In genomic region chr5:19395876-19396275, GRCm38 (mm10) we compare ENCODE assay signal across 14 mouse cellular contexts.
A peak's percentile ranks its signal among the peaks of the same experiment; 100 is the strongest.
DNase-seq lines count a peak whose midpoint lies in the region; TF ChIP-seq lines count a peak whose summit lies in the region.
"Had no signal": no experiment of that assay in that cellular context is flagged by ENCODE, and none has a peak within 500 bp of the region (broad histone marks: within the 10 kb centered on the region; RNA-seq: fewer than 3 reads in every experiment).

No protein-coding gene starts in this region.

- DNase-seq in left cerebral cortex, postnatal 4 days = peak; percentile 9
- no peak for DNase-seq in left cerebral cortex, postnatal 14 days (ENCODE audit: low spot score in 2 of 2)
- DNase-seq in brain, embryonic 14.5 days (ENCODE audit: low read depth) = peak; percentile 66
- DNase-seq in cerebellum, adult 18-20 months = peak; percentile 64 to 76
- DNase-seq in cerebellum, postnatal 14 days = peak; percentile 70 to 86
- no peak for DNase-seq in frontal cortex, postnatal 36 days (ENCODE audit: low spot score in 2 of 2)
- DNase-seq in adrenal gland, adult 2 months = no peak
- DNase-seq: adrenal gland, postnatal 14 days; B cell, adult 2 months; kidney, adult 9 months; kidney, postnatal 25 days; layer of hippocampus, postnatal 36 days; lung, adult 18-20 months; right cerebral cortex, adult 18-20 months had no signal

- TF ChIP-seq CTCF in brain, embryonic 14.5 days (IDR thresholded peaks at IDR 0.05; ENCODE audit: borderline replicate concordance, extremely low read depth, insufficient read depth, insufficient read length) = no peak

- TF ChIP-seq POLR2A in brain, embryonic 14.5 days (IDR thresholded peaks at IDR 0.05; ENCODE audit: borderline replicate concordance, extremely low read depth, insufficient read depth, insufficient read length, poor library complexity, severe bottlenecking) = no peak

- intact Hi-C loops in left cerebral cortex, postnatal 4 days (cut with DNase I) = loop anchor here (10.0 kb wide), 1 partner anchor 171 kb away; the partner anchor contains the start of gene Magi2
- intact Hi-C loops in left cerebral cortex, postnatal 14 days (cut with DNase I) = no loop called here

Comparison
In these comparisons a context has a peak if more than half of its experiments do, and no peak if none do; other contexts are left out.
1. DNase-seq: peak in left cerebral cortex, postnatal 4 days (single experiment), brain, embryonic 14.5 days (single experiment), cerebellum, adult 18-20 months (2 of 2) and cerebellum, postnatal 14 days (2 of 2); none in left cerebral cortex, postnatal 14 days (0 of 2), frontal cortex, postnatal 36 days (0 of 2) and adrenal gland, adult 2 months (single experiment).